Mouse (Mus musculus) intestine, embryonic 14.5 days (tissue): ENCODE measurements around the gene Adgra3. TPM values are rescaled to one million over a fixed set of nuclear protein-coding genes. Genes with fewer than 3 reads are reported as not detected.

Source experiments
- ATAC-seq: fragments of 200-750 bp; cut with Nextera tagmentation; replicated peaks from 2 replicates; pipeline ENCODE4 v1.8.0; 2017; ENCODE audit warnings: low read depth, moderate number of reproducible peaks, moderate TSS enrichment, moderate library complexity; ENCODE audit not compliant: low FRiP score, low TSS enrichment
- DNase-seq: peaks from one replicate; pipeline ENCODE4 v3.0.0-alpha.2; 2018; ENCODE audit warnings: low spot score
- H3K27ac ChIP-seq: fragments of 300-500 bp; sonication (generic); 2 replicates; pipeline ENCODE4 v1.5.1; 2014; ENCODE audit warnings: low read depth, mild to moderate bottlenecking, control low read depth
- H3K27me3 ChIP-seq: fragments of 300-500 bp; sonication (generic); replicated peaks from 2 replicates; pipeline ENCODE4 v1.6.1; 2014; ENCODE audit warnings: low read length, control low read depth; ENCODE audit not compliant: control insufficient read depth, insufficient read depth
- H3K36me3 ChIP-seq: fragments of 300-500 bp; sonication (generic); 2 replicates; pipeline ENCODE4 v1.6.1; 2014; ENCODE audit warnings: low read length, control low read depth; ENCODE audit not compliant: control insufficient read depth, insufficient read depth
- H3K4me1 ChIP-seq: fragments of 300-500 bp; sonication (generic); replicated peaks from 2 replicates; pipeline ENCODE4 v1.6.1; 2014; ENCODE audit warnings: low read length, control low read depth, mixed read lengths; ENCODE audit not compliant: control insufficient read depth, insufficient read depth
- H3K4me2 ChIP-seq: fragments of 300-500 bp; sonication (generic); 2 replicates; pipeline ENCODE4 v1.6.1; 2014; ENCODE audit warnings: low read length
- H3K4me3 ChIP-seq: fragments of 300-500 bp; sonication (generic); 2 replicates; pipeline ENCODE4 v1.5.1; 2014; ENCODE audit warnings: low read depth, low read length, control low read depth, mixed read lengths
- H3K9ac ChIP-seq: fragments of 300-500 bp; sonication (generic); 2 replicates; pipeline ENCODE4 v1.6.1; 2014; ENCODE audit warnings: mild to moderate bottlenecking, low read length
- H3K9me3 ChIP-seq: fragments of 300-500 bp; sonication (generic); 2 replicates; pipeline ENCODE4 v1.6.1; 2016; ENCODE audit warnings: low read length, control low read depth; ENCODE audit not compliant: control insufficient read depth
- WGBS: fragments of 180-500 bp; shearing (Covaris S2); extraction: QIAGEN DNeasy Blood & Tissue Kit; methylation state at CpG from one replicate; pipeline ENCODE4 v1.1.7; 2014; 5-methylcytosine and 5-hydroxymethylcytosine counted together
- polyA plus RNA-seq: library from polyadenylated mRNA; unstranded; fragments of >200 nt; fragmentation: Nextera tagmentation; extraction: Ambion mirVana; gene quantifications from 2 replicates; pipeline ENCODE4 v1.2.1, GENCODE M21; 2014

Adgra3 gene
- polyA plus RNA-seq, 1 experiment from 2014 or later = 34.9 TPM

- ATAC-seq = no peak
- H3K9me3 ChIP-seq = no peaks in the 10 kb centered on the region
- H3K4me1 ChIP-seq = peaks cover 21% of the 10 kb centered on the region; the same call in 1 of the 2 replicates
- H3K27ac ChIP-seq = no peak overlapping the region
- WGBS = 41% methylated on average over 3 of the region's 3 CpGs
- H3K9ac ChIP-seq = no peak overlapping the region
- no peak overlapping the region for H3K4me2 ChIP-seq
- H3K36me3 ChIP-seq = 0 out of 2 replicates have a peak, but pooled peaks cover 3% of the 10 kb centered on the region
- H3K27me3 ChIP-seq = no peaks in the 10 kb centered on the region
- H3K4me3 ChIP-seq = no peak overlapping the region
- peak; percentile 48 for DNase-seq
Measured at GRCm38 (mm10) chr5:50050037-50050436, 8.8 kb downstream of the Adgra3 start.

- no peak overlapping the region for H3K4me3 ChIP-seq
- 0 out of 2 replicates have a peak, but pooled peaks cover 3% of the 10 kb centered on the region for H3K36me3 ChIP-seq
- H3K9me3 ChIP-seq = no peaks in the 10 kb centered on the region
- no peak for ATAC-seq
- H3K4me2 ChIP-seq = no peak overlapping the region
- H3K9ac ChIP-seq = no peak overlapping the region
- no peaks in the 10 kb centered on the region for H3K27me3 ChIP-seq
- WGBS = 63% methylated on average over 8 of the region's 8 CpGs
- peaks cover 21% of the 10 kb centered on the region; the same call in 1 of the 2 replicates for H3K4me1 ChIP-seq
- no peak overlapping the region for H3K27ac ChIP-seq
- peak; percentile 48 for DNase-seq
Measured at GRCm38 (mm10) chr5:50049506-50049905, 9.3 kb downstream of the Adgra3 start.

GRCm38 (mm10) chr5:50048960-50049359, 9.8 kb downstream of the Adgra3 start:
- Histone ChIP-seq H3K9ac (no peak overlapping the region), H3K36me3 (0 out of 2 replicates have a peak, but pooled peaks cover 3% of the 10 kb centered on the region), H3K9me3 (no peaks in the 10 kb centered on the region), H3K4me1 (peaks cover 21% of the 10 kb centered on the region; the same call in 1 of the 2 replicates), H3K4me2 (no peak overlapping the region), H3K27me3 (no peaks in the 10 kb centered on the region), H3K27ac (no peak overlapping the region), H3K4me3 (no peak overlapping the region)
- WGBS = 78% methylated on average over 7 of the region's 7 CpGs
- no peak for ATAC-seq
- DNase-seq = peak; percentile 50

GRCm38 (mm10) chr5:50048271-50048851, 10.4 kb downstream of the Adgra3 start:
- Histone ChIP-seq H3K4me3 (no peak overlapping the region), H3K9ac (no peak overlapping the region), H3K9me3 (no peaks in the 10 kb centered on the region), H3K4me1 (peaks cover 21% of the 10 kb centered on the region; the same call in 1 of the 2 replicates), H3K36me3 (0 out of 2 replicates have a peak, but pooled peaks cover 3% of the 10 kb centered on the region), H3K4me2 (no peak overlapping the region), H3K27ac (no peak overlapping the region), H3K27me3 (no peaks in the 10 kb centered on the region)
- whole genome bisulfite sequencing = 59% methylated on average over 5 of the region's 5 CpGs
- DNase-seq (peak; percentile 46), ATAC-seq (no peak)

- Histone ChIP-seq H3K36me3 (no peaks in the 10 kb centered on the region), H3K27ac (no peak overlapping the region), H3K27me3 (no peaks in the 10 kb centered on the region), H3K9ac (no peak overlapping the region), H3K4me2 (no peak overlapping the region), H3K4me1 (0 out of 2 replicates have a peak, but pooled peaks cover 7% of the 10 kb centered on the region), H3K9me3 (no peaks in the 10 kb centered on the region), H3K4me3 (no peak overlapping the region)
- WGBS = 91% methylated on average over 6 of the region's 6 CpGs
- ATAC-seq (0 out of 2 replicates have a peak, but pooled peaks have one; percentile 15), DNase-seq (peak; percentile 21)
Measured at GRCm38 (mm10) chr5:50045180-50045579, 13.6 kb downstream of the Adgra3 start.

- Histone ChIP-seq H3K4me2 (no peak overlapping the region), H3K9me3 (no peaks in the 10 kb centered on the region), H3K27me3 (no peaks in the 10 kb centered on the region), H3K4me1 (peaks cover 4% of the 10 kb centered on the region; the same call in 1 of the 2 replicates), H3K27ac (no peak overlapping the region), H3K4me3 (no peak overlapping the region), H3K9ac (no peak overlapping the region), H3K36me3 (no peaks in the 10 kb centered on the region)
- ATAC-seq (no peak), DNase-seq (peak; percentile 38)
- WGBS = 89% methylated on average over 4 of the region's 4 CpGs
Measured at GRCm38 (mm10) chr5:50043677-50044076, 15.1 kb downstream of the Adgra3 start.

- H3K4me1 ChIP-seq = peaks cover 9% of the 10 kb centered on the region; the same call in 1 of the 2 replicates
- no peaks in the 10 kb centered on the region for H3K36me3 ChIP-seq
- H3K9me3 ChIP-seq = no peaks in the 10 kb centered on the region
- H3K4me2 ChIP-seq = no peak overlapping the region
- no peak for ATAC-seq
- 50% methylated on average over 7 of the region's 7 CpGs for WGBS
- no peak overlapping the region for H3K9ac ChIP-seq
- H3K4me3 ChIP-seq = no peak overlapping the region
- peak; percentile 39 for DNase-seq
- no peak overlapping the region for H3K27ac ChIP-seq
- H3K27me3 ChIP-seq = no peaks in the 10 kb centered on the region
Measured at GRCm38 (mm10) chr5:50042274-50042943, 16.4 kb downstream of the Adgra3 start.

GRCm38 (mm10) chr5:50039521-50039920, 19.3 kb downstream of the Adgra3 start:
- Histone ChIP-seq H3K4me3 (no peak overlapping the region), H3K4me1 (peaks cover 22% of the 10 kb centered on the region), H3K36me3 (no peaks in the 10 kb centered on the region), H3K4me2 (no peak overlapping the region), H3K27ac (no peak overlapping the region), H3K9me3 (no peaks in the 10 kb centered on the region), H3K9ac (no peak overlapping the region), H3K27me3 (no peaks in the 10 kb centered on the region)
- no peak for DNase-seq
- no peak for ATAC-seq
- 72% methylated on average over 6 of the region's 6 CpGs for WGBS
